Mouse (Mus musculus): ENCODE results near the gene Rslcan18. TPM values are rescaled to one million over a fixed set of nuclear protein-coding genes. Genes with fewer than 3 reads are reported as not detected.

The Rslcan18 gene
- polyA plus RNA-seq, 1 experiment, result not detected

DNA sequence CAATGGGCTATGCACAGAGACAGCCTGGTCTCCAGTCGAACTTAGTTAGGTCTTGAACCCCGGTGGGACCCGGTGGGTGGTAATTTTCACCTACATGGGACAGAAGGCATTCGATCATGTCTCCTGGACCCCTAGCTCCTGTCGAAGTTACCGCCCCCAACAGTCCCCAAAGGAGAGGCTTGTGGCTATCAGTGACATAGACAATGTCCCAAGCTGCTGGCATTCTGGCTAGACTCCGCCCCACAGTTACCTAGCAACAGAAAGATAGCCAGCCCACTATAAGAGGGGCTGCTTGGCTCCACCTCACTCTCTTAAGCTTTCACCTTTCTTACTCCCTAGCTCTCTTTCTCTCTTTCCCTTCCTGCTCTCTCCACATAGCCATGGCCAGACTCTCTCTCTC lies 53.6 kb downstream of the Rslcan18 start:
- TF ChIP-seq GATA1 (IDR thresholded peaks at IDR 0.05; ENCODE audit: low read length), result no peak

DNA sequence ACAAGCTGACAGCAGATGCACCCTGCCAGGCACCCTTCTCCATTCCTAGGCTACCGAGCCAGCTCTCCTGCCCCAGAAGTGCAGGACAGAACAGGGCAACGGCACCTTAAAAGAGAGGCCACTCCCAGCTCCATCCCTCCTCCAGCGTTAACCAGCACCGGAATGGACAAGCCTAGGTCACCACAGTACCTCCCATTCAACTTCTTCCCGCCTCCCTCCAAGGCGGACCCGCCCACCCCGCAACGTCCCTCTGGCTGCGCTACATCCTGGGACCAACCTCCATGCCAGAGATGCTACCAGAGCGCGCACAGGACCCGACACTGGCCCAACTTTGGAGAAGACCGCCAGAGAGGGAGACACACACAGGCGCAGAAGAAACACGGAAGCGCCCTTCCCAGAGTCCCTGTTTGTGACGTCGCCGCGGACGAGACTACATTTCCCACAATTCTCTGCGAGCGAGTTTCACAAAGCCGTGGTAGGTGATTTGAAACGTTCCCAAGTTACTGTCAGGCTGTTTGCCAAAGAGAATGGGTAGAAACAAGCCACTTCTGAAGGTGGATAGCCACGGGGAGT lies 55.2 kb downstream of the Rslcan18 start, which contains the start of gene Zfp712:
Gene Zfp712 (minus strand): TSS at position 385 of the 573 bp plus-strand sequence.
- TF ChIP-seq GATA1 (IDR thresholded peaks at IDR 0.05; ENCODE audit: low read length), result no peak

DNA sequence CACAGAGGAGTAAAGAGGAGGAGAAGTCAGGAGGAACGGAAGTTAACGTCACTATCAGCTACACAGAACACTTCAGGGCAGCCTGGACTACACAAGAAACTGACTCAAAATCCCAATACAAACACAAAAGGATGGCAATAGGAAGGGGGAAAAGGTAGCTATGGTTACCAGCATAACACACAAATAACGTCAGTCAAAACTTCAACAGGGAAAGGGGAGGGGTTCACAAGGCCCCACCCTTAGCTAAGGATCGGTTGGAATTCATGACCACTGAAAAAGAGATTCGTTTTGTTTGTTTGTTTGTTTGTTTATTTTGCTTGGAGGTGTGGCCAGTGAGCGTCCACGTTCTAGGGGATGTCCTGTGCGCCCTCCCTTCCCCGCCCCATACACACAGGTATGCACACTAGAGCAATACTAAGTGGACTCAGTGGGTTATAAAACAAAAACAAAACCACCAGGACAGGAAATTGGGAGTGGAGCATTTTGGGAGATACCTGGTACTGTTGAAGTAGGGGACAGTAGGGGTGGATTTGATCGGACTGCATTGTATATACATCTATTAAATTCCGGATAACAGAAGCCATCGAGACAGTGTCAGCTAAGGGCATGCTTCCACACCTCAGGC lies 55.8 kb downstream of the Rslcan18 start:
- TF ChIP-seq GATA1 (IDR thresholded peaks at IDR 0.05; ENCODE audit: low read length), result no peak

Other genes starting within 250 kb of the Rslcan18 start
- gene Gm10767, start 211.3 kb downstream of the Rslcan18 start, polyA plus RNA-seq (2012), result 0.06 TPM in 1 of 2 replicates, not detected in the other
- 0.02 and 0.06 TPM in 2 replicates for gene Zfp712, start 55.1 kb downstream of the Rslcan18 start, polyA plus RNA-seq (2012)
- 0.06 TPM in 1 of 2 replicates, not detected in the other for gene Zfp708, start 18.3 kb downstream of the Rslcan18 start, polyA plus RNA-seq (2012)
- 0.06 and 0.30 TPM in 2 replicates for gene Gm28557, start 7.7 kb downstream of the Rslcan18 start, polyA plus RNA-seq (2012)
- 0.23 and 0.27 TPM in 2 replicates for gene Zfp759, start 5.4 kb upstream of the Rslcan18 start, polyA plus RNA-seq (2012)
- gene Rsl1, start 56.9 kb upstream of the Rslcan18 start, polyA plus RNA-seq (2012), result 0.02 and 0.14 TPM in 2 replicates
- 0.02 and 0.04 TPM in 2 replicates for gene Zfp455, start 78.2 kb upstream of the Rslcan18 start, polyA plus RNA-seq (2012)
- gene Zfp458, start 162.2 kb upstream of the Rslcan18 start, polyA plus RNA-seq (2012), result 0.12 and 0.16 TPM in 2 replicates
- 0.09 and 0.22 TPM in 2 replicates for gene Zfp457, start 190.2 kb upstream of the Rslcan18 start, polyA plus RNA-seq (2012)
- gene Zfp595, start 216.3 kb upstream of the Rslcan18 start, polyA plus RNA-seq (2012), result 0.11 and 0.18 TPM in 2 replicates
- not detected in 2 replicates for gene Gm28044, start 244.3 kb upstream of the Rslcan18 start, polyA plus RNA-seq (2012)
- gene Zfp953, start 244.3 kb upstream of the Rslcan18 start, polyA plus RNA-seq (2012), result 0.03 TPM in 2 replicates

Measured in G1E-ER4 (cell line).